Mouse (Mus musculus): Measurements from ENCODE around the gene Cox4i1. TPM values are rescaled to one million over a fixed set of nuclear protein-coding genes. Genes with fewer than 3 reads are reported as not detected.

Cox4i1 gene
- polyA plus RNA-seq, 1 experiment from 2014 or later, result 1,278 TPM

DNA sequence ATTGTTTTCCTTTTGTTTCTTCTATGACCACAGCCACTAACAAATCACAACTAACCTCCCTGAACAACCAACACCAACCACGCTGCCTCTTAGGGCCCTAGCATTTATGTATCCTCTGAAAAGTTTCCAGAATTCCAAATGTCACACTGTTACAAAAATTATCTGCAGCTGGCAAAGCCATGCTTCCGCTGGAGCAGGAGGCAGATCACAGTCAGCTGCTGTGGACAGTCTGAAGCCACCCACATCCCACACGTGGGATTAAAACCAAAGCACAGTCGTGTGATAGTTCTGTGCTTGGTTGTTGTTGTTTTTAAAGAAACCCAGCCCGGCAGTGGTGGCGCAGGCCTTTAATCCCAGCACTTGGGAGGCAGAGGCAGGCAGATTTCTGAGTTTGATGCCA is 31.1 kb downstream of the Cox4i1 start:
- ATAC-seq (ENCODE audit: low FRiP score, low TSS enrichment), result no peak
- Histone ChIP-seq H3K9me3 (ENCODE audit: low read length) (no peaks in the 10 kb centered on the region), H3K4me3 (ENCODE audit: low read length) (no peak overlapping the region), H3K4me1 (ENCODE audit: insufficient read depth, low read length) (peaks cover 29% of the 10 kb centered on the region; the same call in 1 of the 2 replicates), H3K36me3 (ENCODE audit: insufficient read depth, low read length) (no peaks in the 10 kb centered on the region), H3K9ac (replicated peaks; ENCODE audit: low read length) (no peak overlapping the region), H3K27ac (ENCODE audit: low read length) (peak overlapping the region; percentile 43; the same call in 1 of the 2 replicates), H3K27me3 (ENCODE audit: insufficient read depth, low read length) (0 out of 2 replicates have a peak, but pooled peaks cover 5% of the 10 kb centered on the region), H3K4me2 (replicated peaks; ENCODE audit: low read depth, low read length) (no peak overlapping the region)
- WGBS, result 54% methylated on average over 6 of the region's 6 CpGs

DNA sequence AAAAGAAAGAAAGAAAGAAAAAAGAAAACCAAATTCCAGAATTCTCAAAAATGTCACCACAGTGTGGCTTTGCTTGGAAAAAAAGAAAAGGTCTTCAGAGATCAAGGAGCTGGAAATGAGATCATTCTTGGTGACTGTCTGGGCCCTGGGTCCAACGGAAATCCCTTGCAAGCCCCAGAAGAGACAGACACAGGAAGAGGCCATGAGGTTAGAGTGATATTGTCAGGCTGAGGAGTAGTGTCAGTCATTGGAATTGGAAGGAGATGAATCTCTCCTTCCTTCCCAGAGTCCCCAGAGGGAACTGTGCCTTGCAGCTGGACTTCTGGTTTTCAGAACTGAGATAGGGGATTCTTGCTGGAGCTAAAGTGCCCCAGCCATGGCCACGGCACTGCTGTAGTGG is 31.5 kb downstream of the Cox4i1 start:
- Histone ChIP-seq H3K4me3 (ENCODE audit: low read length) (no peak overlapping the region), H3K4me2 (replicated peaks; ENCODE audit: low read depth, low read length) (no peak overlapping the region), H3K27ac (ENCODE audit: low read length) (peak overlapping the region; percentile 40; the same call in 1 of the 2 replicates), H3K36me3 (ENCODE audit: insufficient read depth, low read length) (no peaks in the 10 kb centered on the region), H3K27me3 (ENCODE audit: insufficient read depth, low read length) (peaks cover 7% of the 10 kb centered on the region; the same call in 1 of the 2 replicates), H3K9me3 (ENCODE audit: low read length) (no peaks in the 10 kb centered on the region), H3K4me1 (ENCODE audit: insufficient read depth, low read length) (peaks cover 26% of the 10 kb centered on the region; the same call in 1 of the 2 replicates), H3K9ac (replicated peaks; ENCODE audit: low read length) (no peak overlapping the region)
- no peak for ATAC-seq (ENCODE audit: low FRiP score, low TSS enrichment)
- 53% methylated on average over 2 of the region's 2 CpGs for WGBS

DNA sequence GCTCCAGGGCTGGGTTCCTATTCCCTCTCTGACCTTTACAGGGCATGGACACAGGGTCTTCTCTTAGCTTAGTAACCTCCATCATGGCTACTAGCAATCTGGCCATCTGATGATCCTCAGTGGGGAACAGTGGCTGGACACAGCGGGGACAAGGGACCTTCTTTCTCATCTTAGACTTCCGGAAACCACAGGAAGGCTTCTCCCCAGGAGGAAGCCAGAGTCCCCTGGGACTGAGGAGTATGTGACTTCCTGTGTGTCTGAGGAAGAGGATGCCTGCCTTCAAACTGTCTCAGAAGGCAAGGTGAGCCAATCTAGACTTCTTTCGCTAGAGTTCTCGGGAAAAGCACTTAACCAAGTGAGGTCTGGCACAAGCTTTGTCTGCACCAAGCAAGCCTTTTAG is 32.0 kb downstream of the Cox4i1 start:
- ATAC-seq (ENCODE audit: low FRiP score, low TSS enrichment), result no peak
- H3K4me1 ChIP-seq (ENCODE audit: insufficient read depth, low read length), result peaks cover 26% of the 10 kb centered on the region; the same call in 1 of the 2 replicates
- H3K27me3 ChIP-seq (ENCODE audit: insufficient read depth, low read length), result peaks cover 10% of the 10 kb centered on the region; the same call in 1 of the 2 replicates
- H3K27ac ChIP-seq (ENCODE audit: low read length), result 0 out of 2 replicates have a peak overlapping the region, but pooled peaks have one; percentile 40
- H3K9me3 ChIP-seq (ENCODE audit: low read length), result no peaks in the 10 kb centered on the region
- no peak overlapping the region for H3K4me3 ChIP-seq (ENCODE audit: low read length)
- no peak overlapping the region for H3K9ac ChIP-seq (replicated peaks; ENCODE audit: low read length)
- 85% methylated on average over 4 of the region's 4 CpGs for WGBS
- no peaks in the 10 kb centered on the region for H3K36me3 ChIP-seq (ENCODE audit: insufficient read depth, low read length)
- no peak overlapping the region for H3K4me2 ChIP-seq (replicated peaks; ENCODE audit: low read depth, low read length)

DNA sequence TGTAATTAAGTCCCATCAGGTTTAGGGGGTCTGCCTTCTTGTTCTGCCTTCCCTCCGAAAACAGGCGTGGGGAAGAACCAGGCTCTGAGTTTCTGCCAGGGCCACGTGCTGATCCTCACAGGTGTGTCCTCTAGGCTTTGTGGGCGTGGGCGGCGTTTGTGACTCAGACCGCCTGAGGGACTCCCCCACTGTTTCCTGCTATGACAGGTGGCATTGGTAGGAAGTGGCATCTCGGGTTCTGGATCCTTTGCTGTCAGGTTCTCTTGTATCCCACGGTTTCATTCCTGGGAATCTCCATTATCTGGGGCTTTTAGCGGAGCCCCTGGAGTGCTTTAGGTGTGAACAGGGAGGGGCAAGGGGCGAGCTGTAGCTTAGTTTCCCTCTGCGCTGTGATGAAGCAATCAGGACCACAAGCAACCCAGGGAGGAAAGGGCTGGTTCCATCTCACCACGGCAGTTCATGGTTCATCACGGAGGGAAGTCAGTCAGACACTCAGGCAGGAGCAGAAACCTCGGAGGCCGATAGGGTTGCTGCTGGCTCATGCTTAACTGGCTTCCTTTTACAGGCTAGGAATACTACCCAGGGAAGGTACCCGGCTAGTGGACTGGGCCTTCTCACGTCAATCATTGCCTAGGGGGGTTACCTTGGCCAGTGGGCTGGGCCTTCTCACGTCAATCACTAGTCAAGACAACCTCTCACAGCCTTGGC is 33.9 kb downstream of the Cox4i1 start:
- 0 out of 2 replicates have a peak overlapping the region, but pooled peaks have one; percentile 9 for H3K9ac ChIP-seq (replicated peaks; ENCODE audit: low read length)
- H3K27ac ChIP-seq (ENCODE audit: low read length), result no peak overlapping the region
- peaks cover 13% of the 10 kb centered on the region; the same call in 1 of the 2 replicates for H3K4me1 ChIP-seq (ENCODE audit: insufficient read depth, low read length)
- no peak for ATAC-seq (ENCODE audit: low FRiP score, low TSS enrichment)
- no peak overlapping the region for H3K4me3 ChIP-seq (ENCODE audit: low read length)
- no peak overlapping the region for H3K4me2 ChIP-seq (replicated peaks; ENCODE audit: low read depth, low read length)
- H3K27me3 ChIP-seq (ENCODE audit: insufficient read depth, low read length), result peaks cover 12% of the 10 kb centered on the region; the same call in 1 of the 2 replicates
- no peaks in the 10 kb centered on the region for H3K36me3 ChIP-seq (ENCODE audit: insufficient read depth, low read length)
- no peaks in the 10 kb centered on the region for H3K9me3 ChIP-seq (ENCODE audit: low read length)
- 46% methylated on average over 19 of the region's 19 CpGs for WGBS

DNA sequence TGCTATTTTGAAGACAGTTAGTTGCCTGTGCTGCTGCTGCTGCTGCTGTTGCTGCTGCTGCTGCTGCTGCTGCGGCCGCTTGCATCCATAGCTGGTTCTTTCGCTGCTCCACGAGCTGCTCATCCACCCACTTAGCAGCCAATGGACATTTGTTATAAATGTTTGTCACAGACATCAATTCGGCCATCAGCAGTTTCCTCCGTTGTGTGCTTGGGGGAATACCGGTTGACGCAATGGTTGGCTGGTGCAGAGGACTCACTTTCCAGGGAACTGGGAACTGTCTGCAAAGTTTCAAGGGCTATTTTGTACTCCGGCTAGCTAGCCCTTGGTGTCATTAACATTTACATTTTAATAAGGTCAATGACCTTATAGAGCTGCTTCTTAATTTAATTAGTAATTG is 36.2 kb downstream of the Cox4i1 start:
- WGBS, result 31% methylated on average over 9 of the region's 9 CpGs
- Histone ChIP-seq H3K9me3 (ENCODE audit: low read length) (no peaks in the 10 kb centered on the region), H3K4me3 (ENCODE audit: low read length) (no peak overlapping the region), H3K4me1 (ENCODE audit: insufficient read depth, low read length) (peaks cover 8% of the 10 kb centered on the region; the same call in 1 of the 2 replicates), H3K4me2 (replicated peaks; ENCODE audit: low read depth, low read length) (no peak overlapping the region), H3K9ac (replicated peaks; ENCODE audit: low read length) (no peak overlapping the region), H3K36me3 (ENCODE audit: insufficient read depth, low read length) (no peaks in the 10 kb centered on the region), H3K27ac (ENCODE audit: low read length) (no peak overlapping the region), H3K27me3 (ENCODE audit: insufficient read depth, low read length) (peaks cover 12% of the 10 kb centered on the region; the same call in 1 of the 2 replicates)
- no peak for ATAC-seq (ENCODE audit: low FRiP score, low TSS enrichment)

DNA sequence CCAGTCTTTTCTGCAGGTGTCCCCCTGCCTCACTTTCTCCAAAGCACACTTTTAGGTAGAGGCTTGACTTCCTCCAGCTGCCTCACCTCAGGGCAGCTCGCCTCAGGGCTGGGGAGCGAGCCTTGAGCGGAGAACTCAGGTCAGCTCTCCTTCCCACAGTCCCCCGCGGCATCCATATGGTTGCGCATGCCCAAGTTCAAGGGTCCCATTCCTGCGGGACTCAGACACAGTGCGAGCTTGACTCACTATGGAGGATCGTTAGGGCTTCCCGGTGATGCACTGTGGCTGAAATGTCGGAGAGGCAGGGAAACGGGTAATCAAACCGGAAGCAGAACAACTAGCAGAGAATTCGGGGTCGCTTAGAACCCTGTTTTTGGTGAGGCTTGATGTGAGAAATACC is 37.1 kb downstream of the Cox4i1 start:
- Histone ChIP-seq H3K9me3 (ENCODE audit: low read length) (no peaks in the 10 kb centered on the region), H3K9ac (replicated peaks; ENCODE audit: low read length) (no peak overlapping the region), H3K36me3 (ENCODE audit: insufficient read depth, low read length) (no peaks in the 10 kb centered on the region), H3K27me3 (ENCODE audit: insufficient read depth, low read length) (peaks cover 12% of the 10 kb centered on the region; the same call in 1 of the 2 replicates), H3K4me3 (ENCODE audit: low read length) (no peak overlapping the region), H3K27ac (ENCODE audit: low read length) (no peak overlapping the region), H3K4me1 (ENCODE audit: insufficient read depth, low read length) (peaks cover 1% of the 10 kb centered on the region; the same call in 1 of the 2 replicates), H3K4me2 (replicated peaks; ENCODE audit: low read depth, low read length) (no peak overlapping the region)
- no peak for ATAC-seq (ENCODE audit: low FRiP score, low TSS enrichment)
- WGBS, result 69% methylated on average over 15 of the region's 15 CpGs

DNA sequence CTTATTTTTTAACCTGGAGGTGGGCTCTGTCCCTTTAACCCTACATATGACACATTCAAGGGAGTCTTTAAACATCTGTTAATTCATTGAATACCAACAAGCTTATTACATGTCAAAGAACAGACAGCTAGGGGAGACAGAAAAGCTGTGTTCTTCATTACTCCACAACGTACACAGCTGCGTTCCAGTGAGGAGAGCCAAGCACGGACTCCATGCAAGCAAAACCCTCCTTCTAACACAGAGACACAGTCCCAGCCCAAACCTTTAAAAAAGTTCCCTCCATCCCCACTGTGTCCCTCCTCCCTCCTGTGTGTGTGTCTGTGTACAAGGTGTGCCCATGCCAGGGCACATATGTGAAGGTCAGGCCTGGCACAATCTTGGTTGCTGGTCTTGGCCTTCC is 38.2 kb downstream of the Cox4i1 start:
- WGBS, result 75% methylated on average over 3 of the region's 3 CpGs
- no peaks in the 10 kb centered on the region for H3K9me3 ChIP-seq (ENCODE audit: low read length)
- H3K9ac ChIP-seq (replicated peaks; ENCODE audit: low read length), result no peak overlapping the region
- H3K36me3 ChIP-seq (ENCODE audit: insufficient read depth, low read length), result no peaks in the 10 kb centered on the region
- H3K4me3 ChIP-seq (ENCODE audit: low read length), result no peak overlapping the region
- H3K27ac ChIP-seq (ENCODE audit: low read length), result no peak overlapping the region
- H3K4me1 ChIP-seq (ENCODE audit: insufficient read depth, low read length), result no peaks in the 10 kb centered on the region; the same call in 1 of the 2 replicates
- no peak overlapping the region for H3K4me2 ChIP-seq (replicated peaks; ENCODE audit: low read depth, low read length)
- peaks cover 12% of the 10 kb centered on the region; the same call in 1 of the 2 replicates for H3K27me3 ChIP-seq (ENCODE audit: insufficient read depth, low read length)
- no peak for ATAC-seq (ENCODE audit: low FRiP score, low TSS enrichment)

DNA sequence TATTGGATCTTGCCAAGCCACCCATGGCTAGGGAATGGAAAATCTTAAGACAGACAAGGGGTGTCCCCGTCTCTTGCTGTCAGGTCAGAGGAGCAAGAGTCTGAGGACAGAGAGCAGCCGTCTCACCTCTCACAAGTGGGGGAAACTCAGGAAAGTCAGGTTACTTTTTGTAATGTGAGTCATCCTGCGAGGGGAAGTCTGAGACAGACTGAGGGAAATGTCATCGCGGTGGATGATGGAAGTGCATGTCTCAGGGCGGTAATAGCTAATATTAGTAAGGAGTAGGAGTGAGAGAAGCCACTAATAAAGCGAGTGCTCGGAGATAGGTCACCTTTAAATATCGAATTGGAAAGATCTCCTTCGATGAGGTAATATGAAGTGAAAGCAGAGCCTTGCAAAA is 41.2 kb downstream of the Cox4i1 start:
- no peak for ATAC-seq (ENCODE audit: low FRiP score, low TSS enrichment)
- Histone ChIP-seq H3K9me3 (ENCODE audit: low read length) (no peaks in the 10 kb centered on the region), H3K27me3 (ENCODE audit: insufficient read depth, low read length) (peaks cover 7% of the 10 kb centered on the region; the same call in 1 of the 2 replicates), H3K9ac (replicated peaks; ENCODE audit: low read length) (no peak overlapping the region), H3K36me3 (ENCODE audit: insufficient read depth, low read length) (no peaks in the 10 kb centered on the region), H3K4me1 (ENCODE audit: insufficient read depth, low read length) (no peaks in the 10 kb centered on the region; the same call in 1 of the 2 replicates), H3K4me2 (replicated peaks; ENCODE audit: low read depth, low read length) (no peak overlapping the region), H3K4me3 (ENCODE audit: low read length) (no peak overlapping the region), H3K27ac (ENCODE audit: low read length) (no peak overlapping the region)
- 74% methylated on average over 10 of the region's 10 CpGs for WGBS

DNA sequence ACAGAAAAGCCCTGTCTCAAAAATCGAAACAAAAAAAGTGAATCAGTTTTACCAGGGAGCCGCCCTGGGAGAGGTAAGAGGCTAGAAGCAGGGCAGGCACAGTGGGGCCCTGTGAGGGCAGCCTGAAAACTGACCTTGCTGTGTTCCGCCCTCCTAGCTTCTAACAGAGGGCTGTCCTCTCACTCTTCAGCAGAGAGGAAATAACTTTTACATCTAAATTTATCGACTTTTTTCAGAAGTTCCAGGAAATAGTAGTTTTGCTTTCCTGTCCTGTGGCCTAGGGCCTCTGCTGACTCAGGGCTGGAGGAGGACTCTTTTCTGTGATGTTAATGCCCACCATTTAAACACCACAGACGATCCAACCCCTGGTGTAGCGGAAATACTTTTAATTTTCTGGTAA is 47.2 kb downstream of the Cox4i1 start:
- Histone ChIP-seq H3K4me1 (ENCODE audit: insufficient read depth, low read length) (0 out of 2 replicates have a peak, but pooled peaks cover 15% of the 10 kb centered on the region), H3K4me2 (replicated peaks; ENCODE audit: low read depth, low read length) (no peak overlapping the region), H3K27me3 (ENCODE audit: insufficient read depth, low read length) (no peaks in the 10 kb centered on the region), H3K9me3 (ENCODE audit: low read length) (no peaks in the 10 kb centered on the region), H3K4me3 (ENCODE audit: low read length) (no peak overlapping the region), H3K27ac (ENCODE audit: low read length) (peak overlapping the region; percentile 57), H3K9ac (replicated peaks; ENCODE audit: low read length) (no peak overlapping the region), H3K36me3 (ENCODE audit: insufficient read depth, low read length) (no peaks in the 10 kb centered on the region)
- no peak for ATAC-seq (ENCODE audit: low FRiP score, low TSS enrichment)
- WGBS, result 49% methylated on average over 6 of the region's 6 CpGs

Measured in kidney, embryonic 16.5 days (tissue).